Mouse (Mus musculus): ENCODE results near the gene Gm17174.
"Not testable (repeated sequence)": the region's sequence is repeated elsewhere in the genome, so short reads cannot be mapped to it uniquely, and the experiment has no call there.

The Gm17174 gene

GRCm38 (mm10) chr14:51592039-51592438, at the start of gene Gm17174:
TSS of gene Gm17174 (minus strand) at chr14:51592139.
- DNase-seq (ENCODE audit: low read depth, low spot score), result not testable (repeated sequence)

- not testable (repeated sequence) for DNase-seq (ENCODE audit: low read depth, low spot score)
Observed at GRCm38 (mm10) chr14:51635566-51635965, 43.6 kb upstream of the Gm17174 start, which contains the start of gene Gm4181. TSS of gene Gm4181 (minus strand) at chr14:51635666.

GRCm38 (mm10) chr14:51632426-51632825, 40.5 kb upstream of the Gm17174 start:
- not testable (repeated sequence) for DNase-seq (ENCODE audit: low read depth, low spot score)

- DNase-seq (ENCODE audit: low read depth, low spot score), result no peak
Observed at GRCm38 (mm10) chr14:51611210-51611609, 19.3 kb upstream of the Gm17174 start, which contains the start of gene Gm17078. TSS of gene Gm17078 (minus strand) at chr14:51611310.

- DNase-seq (ENCODE audit: low read depth, low spot score), result not testable (repeated sequence)
Observed at GRCm38 (mm10) chr14:51573963-51574362, 18.0 kb downstream of the Gm17174 start, which contains the start of gene Gm17175. TSS of gene Gm17175 (minus strand) at chr14:51574063.

GRCm38 (mm10) chr14:51552490-51552889, 39.4 kb downstream of the Gm17174 start, which contains the start of gene Gm5622:
TSS of gene Gm5622 (plus strand) at chr14:51552790.
- no peak for DNase-seq (ENCODE audit: low read depth, low spot score)

Data from ES-CJ7 (cell line).